Mouse (Mus musculus): ENCODE measurements around the gene Sipa1l1. TPM values are rescaled to one million over a fixed set of nuclear protein-coding genes. Genes with fewer than 3 reads are reported as not detected.

The Sipa1l1 gene
- total and polyA plus RNA-seq, 3 experiments, result 141 to 365 (median 161) TPM

GRCm38 (mm10) chr12:82356476-82356875 lies 187.4 kb downstream of the Sipa1l1 start:
- no peaks in the 10 kb centered on the region for H3K9me3 ChIP-seq (replicated peaks)
- ATAC-seq (ENCODE audit: extremely low read depth, insufficient number of reproducible peaks, low FRiP score, poor library complexity, severe bottlenecking), result no peak
- H3K27me3 ChIP-seq (ENCODE audit: insufficient read depth, low read length), result no peaks in the 10 kb centered on the region
- no peak overlapping the region for H3K4me3 ChIP-seq (ENCODE audit: low read depth, low read length)
- H3K36me3 ChIP-seq (replicated peaks), result peaks cover 71% of the 10 kb centered on the region
- DNase-seq (ENCODE audit: low spot score), result no peak
- peaks cover 44% of the 10 kb centered on the region for H3K4me1 ChIP-seq (ENCODE audit: insufficient read depth, low read depth, low read length)
- TF ChIP-seq CTCF (IDR thresholded peaks at IDR 0.05; ENCODE audit: low read depth, low read length) (no peak), GATA2 (IDR thresholded peaks at IDR 0.05; ENCODE audit: borderline replicate concordance, low read depth, low read length) (no peak), TAL1 (conservative IDR thresholded peaks at IDR 0.05; ENCODE audit: low read depth, low read length) (no peak), POLR2AphosphoS5 (IDR thresholded peaks at IDR 0.05; ENCODE audit: insufficient replicate concordance, low read depth, low read length) (no peak), GATA1 (IDR thresholded peaks at IDR 0.05; ENCODE audit: borderline replicate concordance, low read length) (no peak)

DNA sequence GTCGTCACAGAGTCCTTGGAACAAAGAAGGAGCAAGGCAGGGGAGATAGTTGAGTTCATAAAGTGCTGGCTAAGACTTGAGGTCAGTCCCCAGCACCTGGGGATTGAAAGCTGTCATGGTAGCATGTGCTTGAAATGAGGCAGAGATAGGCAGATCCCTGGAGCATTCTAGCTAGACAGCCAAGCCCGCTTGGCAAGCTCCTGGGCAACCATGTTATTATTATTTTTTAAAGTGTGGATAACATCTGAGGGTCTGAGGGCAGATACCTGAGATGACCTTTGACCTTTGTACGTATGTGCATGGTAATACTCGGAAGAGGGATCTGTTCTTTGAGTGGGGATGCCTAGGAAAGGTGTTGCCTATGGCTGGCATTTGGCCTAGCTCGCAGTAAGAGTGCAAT lies 188.3 kb downstream of the Sipa1l1 start:
- H3K9me3 ChIP-seq (replicated peaks), result no peaks in the 10 kb centered on the region
- peaks cover 76% of the 10 kb centered on the region for H3K36me3 ChIP-seq (replicated peaks)
- no peak overlapping the region for H3K4me3 ChIP-seq (ENCODE audit: low read depth, low read length)
- TF ChIP-seq TAL1 (conservative IDR thresholded peaks at IDR 0.05; ENCODE audit: low read depth, low read length), result no peak
- no peak for TF ChIP-seq CTCF (IDR thresholded peaks at IDR 0.05; ENCODE audit: low read depth, low read length)
- no peak for TF ChIP-seq GATA1 (IDR thresholded peaks at IDR 0.05; ENCODE audit: borderline replicate concordance, low read length)
- no peak for TF ChIP-seq POLR2AphosphoS5 (IDR thresholded peaks at IDR 0.05; ENCODE audit: insufficient replicate concordance, low read depth, low read length)
- no peak for TF ChIP-seq GATA2 (IDR thresholded peaks at IDR 0.05; ENCODE audit: borderline replicate concordance, low read depth, low read length)
- ATAC-seq (ENCODE audit: extremely low read depth, insufficient number of reproducible peaks, low FRiP score, poor library complexity, severe bottlenecking) (no peak), DNase-seq (ENCODE audit: low spot score) (no peak)
- H3K4me1 ChIP-seq (ENCODE audit: insufficient read depth, low read depth, low read length), result peaks cover 37% of the 10 kb centered on the region
- H3K27me3 ChIP-seq (ENCODE audit: insufficient read depth, low read length), result no peaks in the 10 kb centered on the region

DNA sequence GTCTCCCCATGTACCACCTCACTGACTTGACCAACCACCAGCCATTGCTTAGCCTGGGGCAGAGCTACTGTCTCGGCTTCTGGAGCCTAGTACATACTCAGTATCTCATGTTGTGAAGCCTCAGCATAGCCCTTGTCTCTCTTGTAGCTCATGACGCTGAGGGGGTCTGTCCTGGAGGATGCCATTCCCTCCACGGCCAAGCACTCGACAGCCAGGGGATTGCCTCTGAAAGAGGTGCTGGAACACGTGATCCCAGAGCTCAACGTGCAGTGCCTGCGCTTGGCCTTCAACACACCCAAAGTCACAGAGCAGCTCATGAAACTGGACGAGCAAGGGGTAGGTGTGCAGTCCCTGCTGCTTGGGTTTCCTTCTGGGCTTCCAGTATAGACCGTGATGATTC lies 193.7 kb downstream of the Sipa1l1 start:
- Histone ChIP-seq H3K9me3 (replicated peaks) (no peaks in the 10 kb centered on the region), H3K4me3 (ENCODE audit: low read depth, low read length) (no peak overlapping the region), H3K36me3 (replicated peaks) (peaks cover 79% of the 10 kb centered on the region), H3K27me3 (ENCODE audit: insufficient read depth, low read length) (no peaks in the 10 kb centered on the region), H3K4me1 (ENCODE audit: insufficient read depth, low read depth, low read length) (peaks cover 25% of the 10 kb centered on the region)
- TF ChIP-seq CTCF (IDR thresholded peaks at IDR 0.05; ENCODE audit: low read depth, low read length) (no peak), GATA1 (IDR thresholded peaks at IDR 0.05; ENCODE audit: borderline replicate concordance, low read length) (no peak), POLR2AphosphoS5 (IDR thresholded peaks at IDR 0.05; ENCODE audit: insufficient replicate concordance, low read depth, low read length) (0 out of 2 replicates have a peak, but pooled peaks have one; percentile 34)
- DNase-seq (ENCODE audit: low spot score) (no peak), ATAC-seq (ENCODE audit: extremely low read depth, insufficient number of reproducible peaks, low FRiP score, poor library complexity, severe bottlenecking) (no peak)

DNA sequence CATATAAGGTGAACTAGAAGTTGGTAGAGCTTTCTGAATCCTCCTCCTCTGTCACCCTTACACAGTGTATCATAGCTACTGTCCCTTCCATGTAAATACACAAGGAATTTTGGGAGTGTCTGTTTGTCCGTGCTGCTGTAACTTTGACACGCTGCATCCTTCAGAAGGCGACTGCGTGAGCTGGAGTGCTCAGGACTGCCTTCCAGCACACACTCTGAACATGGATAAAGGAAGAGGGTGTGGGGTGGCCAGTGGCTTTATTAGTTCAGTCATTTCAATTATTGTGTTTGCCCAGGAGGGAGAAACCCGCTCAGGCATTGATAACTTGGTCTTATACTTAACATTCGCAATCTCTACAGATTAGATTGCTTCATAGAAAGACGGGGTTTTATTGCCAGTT lies 195.1 kb downstream of the Sipa1l1 start:
- H3K36me3 ChIP-seq (replicated peaks), result peaks cover 77% of the 10 kb centered on the region
- DNase-seq (ENCODE audit: low spot score) (no peak), ATAC-seq (ENCODE audit: extremely low read depth, insufficient number of reproducible peaks, low FRiP score, poor library complexity, severe bottlenecking) (no peak)
- no peak overlapping the region for H3K4me3 ChIP-seq (ENCODE audit: low read depth, low read length)
- TF ChIP-seq TAL1 (conservative IDR thresholded peaks at IDR 0.05; ENCODE audit: low read depth, low read length) (no peak), CTCF (IDR thresholded peaks at IDR 0.05; ENCODE audit: low read depth, low read length) (no peak), GATA1 (IDR thresholded peaks at IDR 0.05; ENCODE audit: borderline replicate concordance, low read length) (no peak), GATA2 (IDR thresholded peaks at IDR 0.05; ENCODE audit: borderline replicate concordance, low read depth, low read length) (no peak), POLR2AphosphoS5 (IDR thresholded peaks at IDR 0.05; ENCODE audit: insufficient replicate concordance, low read depth, low read length) (no peak)
- no peaks in the 10 kb centered on the region for H3K9me3 ChIP-seq (replicated peaks)
- no peaks in the 10 kb centered on the region for H3K27me3 ChIP-seq (ENCODE audit: insufficient read depth, low read length)
- H3K4me1 ChIP-seq (ENCODE audit: insufficient read depth, low read depth, low read length), result peaks cover 33% of the 10 kb centered on the region

- H3K27me3 ChIP-seq (ENCODE audit: insufficient read depth, low read length), result no peaks in the 10 kb centered on the region
- TF ChIP-seq POLR2AphosphoS5 (IDR thresholded peaks at IDR 0.05; ENCODE audit: insufficient replicate concordance, low read depth, low read length) (no peak), TAL1 (conservative IDR thresholded peaks at IDR 0.05; ENCODE audit: low read depth, low read length) (no peak), CTCF (IDR thresholded peaks at IDR 0.05; ENCODE audit: low read depth, low read length) (no peak), GATA2 (IDR thresholded peaks at IDR 0.05; ENCODE audit: borderline replicate concordance, low read depth, low read length) (no peak), GATA1 (IDR thresholded peaks at IDR 0.05; ENCODE audit: borderline replicate concordance, low read length) (no peak)
- peaks cover 45% of the 10 kb centered on the region for H3K4me1 ChIP-seq (ENCODE audit: insufficient read depth, low read depth, low read length)
- H3K9me3 ChIP-seq (replicated peaks), result no peaks in the 10 kb centered on the region
- peaks cover 89% of the 10 kb centered on the region for H3K36me3 ChIP-seq (replicated peaks)
- H3K4me3 ChIP-seq (ENCODE audit: low read depth, low read length), result no peak overlapping the region
- DNase-seq (ENCODE audit: low spot score) (no peak), ATAC-seq (ENCODE audit: extremely low read depth, insufficient number of reproducible peaks, low FRiP score, poor library complexity, severe bottlenecking) (no peak)
Measured at GRCm38 (mm10) chr12:82365276-82365875, 196.3 kb downstream of the Sipa1l1 start.

DNA sequence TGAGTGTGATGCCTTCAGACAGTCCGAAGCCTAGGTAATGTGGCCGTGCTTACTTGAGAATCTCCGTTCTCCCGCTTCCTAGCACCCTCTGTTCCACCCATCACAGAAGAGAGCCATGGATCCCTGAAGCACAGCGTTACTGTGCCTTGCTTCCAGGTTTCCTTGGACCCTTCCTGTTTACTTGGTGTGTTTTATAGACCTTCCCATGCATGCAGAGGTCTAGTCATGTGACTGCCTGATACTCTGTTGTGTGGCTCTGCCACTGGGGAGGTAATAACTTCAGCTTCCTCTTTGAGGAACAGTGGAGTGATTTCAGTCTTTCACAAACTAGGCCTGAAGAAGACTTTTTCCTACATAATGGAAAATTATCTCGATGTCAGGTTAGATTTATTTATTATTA lies 197.6 kb downstream of the Sipa1l1 start:
- ATAC-seq (ENCODE audit: extremely low read depth, insufficient number of reproducible peaks, low FRiP score, poor library complexity, severe bottlenecking), result no peak; the same call in 1 of the 2 replicates
- Histone ChIP-seq H3K36me3 (replicated peaks) (peaks cover 89% of the 10 kb centered on the region), H3K4me1 (ENCODE audit: insufficient read depth, low read depth, low read length) (peaks cover 45% of the 10 kb centered on the region), H3K27me3 (ENCODE audit: insufficient read depth, low read length) (no peaks in the 10 kb centered on the region), H3K9me3 (replicated peaks) (no peaks in the 10 kb centered on the region), H3K4me3 (ENCODE audit: low read depth, low read length) (no peak overlapping the region)
- TF ChIP-seq GATA1 (IDR thresholded peaks at IDR 0.05; ENCODE audit: borderline replicate concordance, low read length) (no peak), POLR2AphosphoS5 (IDR thresholded peaks at IDR 0.05; ENCODE audit: insufficient replicate concordance, low read depth, low read length) (no peak), TAL1 (conservative IDR thresholded peaks at IDR 0.05; ENCODE audit: low read depth, low read length) (no peak), GATA2 (IDR thresholded peaks at IDR 0.05; ENCODE audit: borderline replicate concordance, low read depth, low read length) (no peak), CTCF (IDR thresholded peaks at IDR 0.05; ENCODE audit: low read depth, low read length) (no peak)
- peak; percentile 39 for DNase-seq (ENCODE audit: low spot score)

All from G1E (cell line).